Comparison of ENCODE assay signal across 25 mouse cellular contexts in genomic region chr1:108558882-108559281, GRCm38 (mm10).
"Had no signal": no experiment of that assay in that cellular context is flagged by ENCODE, and none has a peak within 500 bp of the region (broad histone marks: within the 10 kb centered on the region; RNA-seq: fewer than 3 reads in every experiment).

No protein-coding gene starts in this region.

- DNase-seq: left cerebral cortex, postnatal 4 days; liver; liver, embryonic 13.5 days; liver, postnatal 0 days; lung, adult 18-20 months; lung, adult 2 months; lung, embryonic 14.5 days; lung, postnatal 10 days; lung, postnatal 14 days; lung, postnatal 36 days; lung, postnatal 4 days; midbrain, embryonic 14.5 days had no signal

- H3K27me3 ChIP-seq: limb, embryonic 12.5 days; limb, embryonic 13.5 days; limb, embryonic 15.5 days; liver, embryonic 12.5 days; liver, embryonic 13.5 days; liver, embryonic 15.5 days; lung, embryonic 15.5 days; megakaryocyte, embryonic 14.5 days; midbrain, embryonic 12.5 days; midbrain, embryonic 13.5 days; midbrain, embryonic 15.5 days; neural tube, embryonic 12.5 days had no signal

- ATAC-seq: liver, embryonic 12.5 days; liver, postnatal 0 days; lung, postnatal 0 days; midbrain, embryonic 13.5 days; midbrain, embryonic 15.5 days; midbrain, embryonic 16.5 days had no signal
